Mouse (Mus musculus) thymus, adult 18-20 months (tissue): Measurements from ENCODE around the gene Acaca.
A peak's percentile ranks its signal among the peaks of the same experiment; 100 is the strongest.

ENCODE experiments used
- DNase-seq, 2 experiments: peaks; one replicate each; pipeline ENCODE4 v3.0.0; 2022; ENCODE audit warnings: mixed read lengths in 2 of 2

The Acaca gene

GRCm38 (mm10) chr11:84406733-84407132, 277.3 kb downstream of the Acaca start:
- DNase-seq: no peak

- DNase-seq: no peak
These were observed 280.9 kb downstream of the Acaca start for GRCm38 (mm10) chr11:84410383-84410782.

- no peak for DNase-seq
These were observed 281.6 kb downstream of the Acaca start for GRCm38 (mm10) chr11:84410879-84411641.

DNA sequence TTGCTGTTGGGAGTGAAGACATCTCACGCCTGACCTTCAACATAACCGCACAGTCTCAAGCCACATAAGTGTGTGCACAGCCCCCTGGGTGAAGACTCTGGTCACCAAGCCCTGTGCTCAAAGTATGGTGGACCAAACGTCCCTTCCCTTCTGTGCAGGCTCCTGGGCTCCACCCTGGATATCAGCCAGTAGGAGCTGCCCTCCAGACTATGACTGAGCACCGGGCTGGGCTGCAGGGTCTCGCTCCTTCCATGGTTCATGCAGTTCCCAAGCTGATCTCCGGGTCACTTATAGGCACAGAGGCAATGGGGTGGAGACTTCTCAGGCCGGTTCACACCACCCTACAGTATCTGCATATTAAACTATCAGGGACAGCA, 282.2 kb downstream of the Acaca start:
- DNase-seq: no peak

DNA sequence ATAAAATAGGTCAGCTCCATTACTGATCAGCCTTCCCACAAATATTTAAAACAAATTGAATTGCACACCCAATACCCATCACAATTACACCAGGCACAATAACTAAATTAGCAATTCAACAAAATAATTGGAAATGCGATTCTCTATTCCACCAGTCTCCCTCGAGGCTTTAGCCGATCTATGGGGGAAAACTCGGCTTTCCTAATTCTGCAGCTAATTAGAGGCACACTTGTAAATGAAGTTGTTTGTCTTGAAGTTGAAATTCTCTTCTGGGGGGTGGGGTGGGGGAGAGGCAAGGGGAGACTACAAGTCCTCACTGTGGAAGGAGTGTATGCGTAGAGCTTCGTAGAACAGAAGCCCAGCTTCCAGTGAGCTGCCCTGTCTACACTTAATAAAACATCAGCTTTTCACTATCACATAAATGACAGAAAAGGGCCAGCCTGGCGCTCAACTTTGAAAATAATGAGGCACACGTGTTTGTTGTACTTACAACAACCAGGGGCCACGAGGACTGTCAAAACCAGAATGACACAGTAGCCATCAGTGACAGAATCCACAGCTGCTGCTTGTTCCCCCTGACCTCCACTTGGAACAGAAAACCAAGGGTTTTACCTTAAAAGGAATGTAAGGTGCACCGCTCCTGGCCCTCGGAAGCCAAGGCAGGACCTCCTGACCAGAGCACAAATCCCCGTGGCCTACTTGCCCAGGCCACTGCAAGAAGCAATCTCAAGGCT, 282.9 kb downstream of the Acaca start:
- no peak for DNase-seq

DNA sequence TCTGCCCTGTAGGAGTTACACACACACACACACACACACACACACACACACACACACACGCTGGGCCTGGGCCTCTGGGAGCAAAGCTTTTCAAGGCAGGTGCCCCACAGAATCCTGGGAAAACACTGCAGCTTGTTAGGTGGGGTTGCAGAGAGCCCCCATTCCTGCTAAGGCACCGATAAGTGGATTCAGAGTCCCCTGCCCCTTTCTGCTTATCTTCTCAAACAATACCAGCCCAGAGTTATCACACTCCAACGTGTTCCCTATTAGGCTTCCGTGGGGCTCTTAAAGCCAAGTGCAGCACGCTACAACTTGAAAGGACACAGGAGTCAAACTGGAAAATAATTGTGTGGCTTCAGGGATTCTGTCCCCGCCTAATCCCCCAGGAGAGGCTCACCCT, 283.6 kb downstream of the Acaca start:
- no peak for DNase-seq

DNA sequence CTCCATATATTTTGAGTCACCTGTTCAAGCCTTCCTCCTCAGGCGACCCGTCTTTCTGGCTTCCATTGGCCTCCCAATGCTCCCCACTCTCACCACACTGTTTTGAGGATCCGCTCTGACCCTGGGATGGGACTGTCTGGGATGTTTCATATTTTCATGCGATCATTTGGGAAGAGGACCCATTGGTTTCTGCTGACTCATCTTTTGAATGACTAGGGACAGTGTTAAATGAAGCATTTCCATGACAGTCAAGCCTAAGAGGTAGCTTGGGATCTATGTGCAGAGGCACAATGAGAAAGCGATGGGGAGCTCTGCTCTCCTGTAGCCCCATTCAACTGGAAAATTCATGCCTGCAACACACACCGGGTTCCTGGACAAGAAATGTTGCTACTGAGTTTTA, 291.3 kb downstream of the Acaca start:
- no peak for DNase-seq

GRCm38 (mm10) chr11:84425736-84426632, 296.5 kb downstream of the Acaca start:
- no peak for DNase-seq

DNA sequence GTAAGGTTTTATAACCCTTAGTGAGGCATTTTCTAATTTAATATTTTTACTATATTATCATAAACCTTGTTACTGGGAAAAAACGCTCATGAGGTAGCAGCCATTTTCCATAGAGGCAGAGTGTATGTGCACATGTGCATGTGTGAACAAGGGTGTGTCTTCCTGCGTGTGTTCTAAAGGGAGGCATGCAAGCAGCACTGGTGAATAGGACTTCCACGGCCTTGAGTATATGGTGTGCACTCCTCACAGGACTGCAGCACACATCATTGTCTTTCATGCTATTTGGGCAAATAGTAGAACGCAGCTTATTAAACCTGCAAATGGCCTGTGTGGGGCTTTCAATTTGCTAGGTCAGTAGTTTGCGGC, 297.1 kb downstream of the Acaca start:
- no peak for DNase-seq

DNA sequence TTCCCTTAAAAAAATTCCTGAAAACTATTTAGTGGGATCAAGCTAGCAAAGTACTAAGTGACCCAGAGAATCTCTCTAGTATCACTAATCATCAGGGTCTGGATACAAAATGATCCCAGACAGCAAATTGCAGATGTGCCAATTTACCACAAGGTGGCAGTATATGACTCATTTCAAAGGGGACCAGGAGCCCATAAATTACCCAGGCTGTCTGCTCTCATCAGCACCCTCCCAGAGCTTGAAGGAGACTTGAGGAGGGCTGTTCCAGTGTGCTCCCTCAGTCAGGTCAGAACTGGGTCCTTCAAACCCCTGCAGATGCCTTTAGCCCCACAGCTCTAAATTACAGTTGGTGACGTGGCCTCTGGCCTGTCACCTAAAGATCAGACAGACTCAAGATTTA, 300.1 kb downstream of the Acaca start:
- peak in 1 of 2 experiments; percentile 5 for DNase-seq

- no peak for DNase-seq
These were observed 300.9 kb downstream of the Acaca start for GRCm38 (mm10) chr11:84430336-84430735.

- DNase-seq: no peak
These were observed 305.4 kb downstream of the Acaca start for GRCm38 (mm10) chr11:84434879-84435278.

GRCm38 (mm10) chr11:84440402-84440801, 310.9 kb downstream of the Acaca start:
- DNase-seq: no peak

- DNase-seq: no peak
These were observed 313.3 kb downstream of the Acaca start for GRCm38 (mm10) chr11:84442554-84443331.
